Mouse (Mus musculus): Measurements from ENCODE around the gene Syt14.

The Syt14 gene

DNA sequence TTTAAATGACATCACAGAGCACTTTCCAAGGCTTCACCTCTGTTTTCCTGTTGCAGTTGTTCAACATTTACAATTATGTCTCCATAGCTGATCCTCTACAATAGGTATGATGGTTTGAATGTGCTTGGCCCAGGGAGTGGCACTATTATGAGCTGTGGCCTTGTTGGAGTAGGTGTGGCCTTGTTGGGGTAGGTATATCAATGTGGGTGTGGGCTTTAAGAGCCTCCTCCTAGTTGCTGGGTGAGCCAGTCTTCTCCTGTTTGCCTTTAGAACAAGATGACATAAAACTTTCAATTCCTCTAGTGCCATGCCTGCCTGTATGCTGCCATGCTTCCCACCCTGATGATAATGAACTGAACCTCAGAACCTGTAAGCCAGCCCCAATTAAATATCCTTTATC lies 42.1 kb downstream of the Syt14 start:
- DNase-seq (ENCODE audit: low read depth, low spot score), result no peak

DNA sequence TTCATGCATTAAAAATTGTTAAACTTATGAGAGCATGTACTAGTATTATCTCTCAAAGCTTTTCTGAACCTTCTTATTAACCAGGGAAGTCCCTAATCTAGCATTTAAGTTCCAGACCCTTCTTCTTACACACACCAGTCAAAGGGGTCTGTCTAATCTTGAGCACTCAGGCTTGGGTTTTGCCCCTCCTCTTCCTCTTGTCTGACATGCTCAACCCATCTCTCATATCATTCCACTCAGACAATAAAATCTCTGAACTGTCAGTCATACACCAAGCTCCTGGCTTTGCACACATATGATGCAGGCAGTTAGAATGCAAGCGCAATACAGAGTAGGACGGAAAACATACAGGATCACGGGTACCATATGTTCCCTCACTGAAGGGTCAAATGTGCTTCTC lies 48.4 kb downstream of the Syt14 start:
- DNase-seq (ENCODE audit: low read depth, low spot score), result no peak

DNA sequence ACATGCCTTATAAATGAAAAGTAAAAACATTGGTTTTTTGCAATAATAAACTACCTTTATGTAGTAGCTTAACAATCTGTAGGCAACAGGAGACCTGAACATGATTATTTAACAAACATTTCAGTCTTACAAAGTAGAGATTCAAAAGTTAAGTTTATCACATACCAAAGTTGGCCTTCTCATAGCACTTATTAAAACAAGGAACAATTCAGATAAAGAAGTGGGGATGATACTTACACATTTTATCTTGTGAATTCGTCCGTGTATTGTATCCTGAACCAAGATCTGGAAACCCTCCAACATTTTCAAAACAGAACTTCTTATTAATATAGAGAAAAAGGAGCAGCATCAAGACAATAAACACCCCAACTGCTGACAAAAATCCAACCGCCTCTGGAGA lies 49.1 kb downstream of the Syt14 start:
- no peak for DNase-seq (ENCODE audit: low read depth, low spot score)

DNA sequence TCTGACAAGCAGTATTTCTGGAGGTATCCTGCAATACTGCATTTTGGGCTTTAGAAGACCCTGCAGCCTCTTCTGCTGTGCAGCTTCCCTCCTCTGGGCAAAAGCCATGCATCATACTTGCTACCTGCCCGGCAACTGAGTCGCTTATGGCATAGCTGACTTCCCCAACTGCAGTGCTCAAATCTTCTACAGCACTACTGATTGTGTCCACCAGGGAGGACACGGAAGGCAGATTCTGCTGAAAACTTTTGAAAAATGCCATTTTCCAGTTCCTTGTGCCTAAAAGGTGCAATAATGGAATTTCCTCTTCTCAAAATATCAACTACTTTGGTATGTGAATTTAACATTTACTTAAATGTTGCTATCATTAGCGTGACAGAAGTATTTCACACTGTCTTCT lies 51.2 kb downstream of the Syt14 start:
- no peak for DNase-seq (ENCODE audit: low read depth, low spot score)

DNA sequence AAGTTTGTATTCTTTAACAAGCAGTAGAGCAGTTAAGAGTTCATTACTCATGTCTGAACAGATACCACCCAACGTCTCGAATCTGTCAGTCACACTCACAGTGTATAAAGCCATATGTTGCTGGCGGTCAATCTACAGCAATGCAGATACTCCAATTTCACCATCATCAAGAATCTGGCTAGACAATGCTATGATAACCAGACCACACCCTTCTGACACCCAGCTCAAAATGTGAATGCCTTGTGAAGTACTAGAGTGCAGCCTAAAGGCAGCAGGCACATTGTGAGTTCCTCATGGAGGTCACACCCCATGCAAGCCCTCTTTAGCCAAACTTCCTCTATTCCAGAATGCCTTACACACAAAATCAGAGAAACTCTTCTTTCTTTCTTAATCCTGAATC lies 53.9 kb downstream of the Syt14 start:
- no peak for DNase-seq (ENCODE audit: low read depth, low spot score)

DNA sequence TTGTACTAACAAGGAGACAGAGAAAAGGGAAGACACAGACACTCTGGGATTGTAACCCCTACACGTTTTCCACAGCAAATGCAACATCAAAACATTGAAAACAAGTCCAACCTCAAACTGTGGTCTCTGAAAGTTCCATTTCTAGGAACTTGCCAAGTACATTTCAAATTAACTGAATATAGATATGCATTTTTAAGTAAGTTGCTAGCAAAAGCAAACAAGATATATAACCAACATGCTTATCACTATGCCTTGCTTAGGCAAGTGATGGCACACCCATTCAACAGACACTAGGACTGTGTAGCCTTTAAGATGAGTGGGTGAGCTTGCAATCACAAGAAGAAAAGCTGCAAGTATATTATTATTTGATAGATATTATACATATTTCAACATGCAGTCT lies 54.5 kb downstream of the Syt14 start:
- no peak for DNase-seq (ENCODE audit: low read depth, low spot score)

DNA sequence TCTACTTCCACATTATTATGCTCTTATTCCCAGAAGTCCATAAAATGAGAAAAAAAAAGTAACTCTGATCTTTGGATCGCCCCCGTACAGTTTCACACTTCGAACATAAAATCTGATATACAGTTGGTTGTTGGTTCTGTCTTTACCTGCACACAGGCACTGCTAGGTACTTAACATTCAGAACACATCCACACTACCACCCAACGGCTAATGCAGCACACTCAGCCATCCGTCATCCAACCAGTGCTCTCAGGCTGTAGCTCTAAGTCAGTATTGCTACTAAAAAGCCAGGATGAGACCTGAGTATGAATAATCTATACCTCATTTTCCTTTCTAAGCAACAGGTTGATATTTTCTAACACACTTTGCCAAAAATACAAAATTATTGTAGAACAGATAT lies 73.3 kb downstream of the Syt14 start:
- DNase-seq (ENCODE audit: low read depth, low spot score), result no peak

DNA sequence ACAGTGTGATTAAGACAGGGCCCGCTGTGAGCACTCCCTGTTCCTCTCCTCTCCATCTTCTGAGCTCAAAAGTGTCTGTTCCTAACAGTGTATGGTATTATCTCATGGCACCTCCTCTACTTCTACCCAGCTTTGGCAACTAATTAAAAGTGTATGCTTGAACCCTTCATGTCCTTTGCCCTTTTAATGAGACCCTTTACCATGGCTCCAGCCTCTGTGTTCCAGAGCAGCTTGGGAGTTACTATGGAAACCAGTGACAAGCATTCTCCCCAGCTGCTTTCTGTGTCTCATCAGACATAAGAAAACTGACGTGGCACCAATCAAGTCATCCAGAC lies 87.8 kb downstream of the Syt14 start:
- no peak for DNase-seq (ENCODE audit: low read depth, low spot score)

DNA sequence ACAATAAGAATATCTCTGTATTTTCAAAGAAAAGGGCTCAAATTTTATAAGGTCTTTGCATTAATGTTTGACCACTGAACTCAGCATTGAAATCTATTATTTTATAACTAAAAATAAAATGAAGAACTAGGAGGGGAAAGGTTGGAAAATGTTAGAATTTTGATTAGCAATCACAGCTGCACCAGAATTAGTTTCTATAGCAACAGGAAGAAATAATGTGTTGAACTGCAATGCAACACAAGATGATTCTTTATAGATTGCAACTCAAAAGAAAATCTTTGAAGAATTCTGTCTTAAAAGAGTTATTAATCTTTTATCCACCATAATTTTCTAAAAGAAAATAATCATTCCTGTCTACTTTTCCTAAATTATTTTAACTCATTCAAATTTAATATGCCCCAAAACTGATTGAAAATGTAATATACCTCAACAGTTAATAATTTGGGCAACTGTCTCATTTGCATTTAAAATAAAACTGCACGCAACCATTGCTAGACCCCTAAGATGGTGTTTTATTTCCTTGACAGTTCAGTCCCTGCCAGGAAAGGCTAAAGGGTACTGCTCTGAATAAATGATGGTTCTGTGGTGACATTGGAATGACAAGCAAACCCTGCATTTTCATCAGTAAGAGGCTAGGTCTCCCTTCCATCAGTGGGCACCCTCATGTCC lies 88.3 kb downstream of the Syt14 start:
- no peak for DNase-seq (ENCODE audit: low read depth, low spot score)

DNA sequence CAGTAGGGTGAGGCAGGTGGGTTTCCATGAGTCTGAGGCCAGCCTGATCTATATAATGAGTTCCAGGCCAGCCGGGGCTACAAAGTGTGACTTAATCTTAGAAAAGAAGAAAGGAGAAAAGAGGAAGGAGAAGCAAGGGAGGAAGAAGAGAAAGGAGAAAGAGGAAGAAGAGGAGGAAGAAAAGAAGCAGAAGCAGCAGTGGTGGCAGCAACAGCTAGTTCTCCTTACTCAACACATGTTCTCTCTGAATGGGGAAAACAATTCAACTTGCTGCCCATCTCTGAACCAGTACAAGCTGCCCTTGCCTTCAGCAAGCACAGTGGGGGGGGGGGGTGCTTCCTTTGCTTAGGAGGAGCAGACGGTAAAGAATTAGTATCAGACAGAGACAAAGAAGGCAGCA lies 96.5 kb downstream of the Syt14 start:
- DNase-seq (ENCODE audit: low read depth, low spot score), result no peak

DNA sequence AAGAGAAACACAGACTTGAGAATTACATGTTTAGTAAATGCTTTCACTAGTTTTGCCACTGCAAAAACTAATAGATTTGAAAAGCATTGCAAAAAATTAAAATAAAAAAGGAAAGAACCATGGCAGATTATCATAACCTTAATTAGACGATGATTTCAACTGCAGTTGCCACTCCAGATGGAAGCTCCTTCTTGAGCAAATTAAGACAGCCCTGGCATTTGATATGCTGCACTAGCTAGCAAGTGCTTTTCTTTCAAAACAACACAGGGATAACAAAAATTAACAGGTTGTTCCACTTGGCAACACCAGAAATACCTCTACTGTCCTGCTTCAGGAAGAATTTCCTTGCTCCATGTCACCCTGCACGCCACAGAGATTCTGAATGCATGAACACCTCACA lies 97.6 kb downstream of the Syt14 start:
- DNase-seq (ENCODE audit: low read depth, low spot score), result no peak

DNA sequence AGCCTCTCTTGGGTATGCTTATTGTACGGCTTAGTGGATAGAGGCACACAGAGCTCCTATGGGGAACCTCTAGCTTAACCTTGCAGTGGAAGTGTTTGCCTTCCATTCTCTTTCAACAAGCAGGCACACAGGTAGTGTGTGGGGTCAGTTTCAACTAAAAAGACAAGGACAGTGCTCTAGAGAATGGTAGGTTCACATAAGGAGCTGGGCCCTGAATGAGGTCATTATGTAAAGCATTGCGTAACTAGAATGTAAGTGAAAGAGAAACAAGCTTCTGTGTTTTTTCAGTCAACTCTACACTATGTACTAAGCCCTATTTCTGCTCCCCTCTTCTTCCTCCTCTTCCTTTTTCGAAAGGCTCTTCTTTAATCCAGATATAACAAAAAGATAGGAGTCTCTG lies 103.8 kb downstream of the Syt14 start:
- DNase-seq (ENCODE audit: low read depth, low spot score), result no peak

DNA sequence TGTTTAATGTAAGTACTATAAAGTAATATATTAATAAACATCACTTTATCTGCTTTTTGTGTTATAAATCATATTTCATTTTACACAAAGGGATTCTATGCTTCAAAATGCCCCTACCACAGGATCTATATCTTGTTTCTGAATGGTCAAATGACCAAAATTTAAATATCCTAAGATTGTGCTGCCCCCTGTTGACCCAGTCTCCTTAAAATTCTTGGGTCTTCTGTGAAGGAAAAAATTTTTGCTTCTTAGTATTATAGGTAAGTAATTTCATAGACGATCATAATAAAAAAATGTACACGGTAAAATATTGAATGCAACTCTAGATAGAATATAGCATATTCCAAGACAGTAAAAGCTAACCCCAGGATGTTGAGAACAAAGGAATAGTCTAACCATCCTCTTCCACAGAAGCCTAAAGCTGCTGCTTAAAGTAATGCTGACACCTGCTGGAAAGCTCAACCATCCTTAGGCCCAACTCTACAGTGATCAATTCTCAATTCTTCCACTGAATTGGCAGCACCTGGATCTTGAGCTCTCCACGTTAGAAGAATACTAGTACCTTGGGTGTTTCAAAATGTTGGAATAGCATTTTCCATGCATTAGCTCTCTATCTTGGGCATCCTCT lies 123.4 kb downstream of the Syt14 start:
- no peak for DNase-seq (ENCODE audit: low read depth, low spot score)

DNA sequence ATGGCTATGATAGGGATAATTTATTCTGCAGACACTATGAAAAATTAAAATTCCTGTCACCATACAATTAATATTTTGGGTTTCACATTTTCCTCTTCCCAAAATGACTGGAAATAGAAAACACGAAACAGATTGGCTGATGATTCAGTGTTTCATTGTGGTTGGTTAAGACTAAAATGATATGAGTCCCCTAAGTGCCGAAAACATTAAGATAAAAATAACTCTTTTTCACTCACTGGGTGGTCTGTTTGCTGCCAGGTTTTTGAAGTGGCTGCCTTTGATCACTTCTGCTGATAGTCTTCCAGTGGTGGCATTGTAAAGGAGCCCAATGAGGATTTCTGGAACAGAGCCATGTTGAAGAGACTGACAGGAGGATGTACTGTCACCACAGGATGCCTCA lies 134.1 kb downstream of the Syt14 start:
- DNase-seq (ENCODE audit: low read depth, low spot score), result no peak

DNA sequence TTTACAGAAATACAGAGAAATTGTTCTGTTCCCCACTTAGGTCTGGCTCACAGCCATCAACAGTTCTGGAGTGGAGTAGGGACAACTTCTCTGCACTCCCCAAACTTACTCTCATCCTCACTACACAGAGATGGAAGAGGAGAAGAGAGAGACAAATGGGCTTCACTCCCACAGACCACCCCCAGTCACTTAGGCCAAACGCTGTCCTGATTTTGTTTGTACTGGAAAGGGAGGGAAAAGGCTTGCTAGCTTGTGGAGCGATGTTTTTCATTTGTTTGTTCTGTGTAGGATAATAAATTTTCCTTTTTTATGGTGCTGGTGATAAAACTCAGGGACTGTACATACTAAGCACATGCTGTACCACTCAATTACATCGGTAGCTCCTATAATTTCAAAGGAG lies 134.7 kb downstream of the Syt14 start:
- no peak for DNase-seq (ENCODE audit: low read depth, low spot score)

DNA sequence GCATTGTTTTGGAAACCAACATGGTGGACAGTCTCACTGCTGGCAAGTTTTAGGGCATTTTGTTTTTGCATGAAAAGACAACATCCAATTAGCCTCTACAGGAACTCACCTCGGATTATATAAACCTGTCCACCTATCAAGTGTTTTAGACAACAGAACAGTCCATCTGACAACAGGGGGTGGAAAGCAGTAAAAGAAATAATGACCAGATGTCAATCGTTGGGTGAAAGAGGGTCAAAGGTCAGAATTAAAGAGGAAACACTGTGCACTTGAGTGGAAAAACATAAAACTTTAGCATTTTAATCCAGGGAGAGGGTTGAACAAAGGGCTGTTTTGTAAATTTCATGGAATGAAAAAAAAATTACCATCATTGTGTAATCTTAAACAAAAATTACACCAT lies 136.8 kb downstream of the Syt14 start:
- DNase-seq (ENCODE audit: low read depth, low spot score), result no peak

DNA sequence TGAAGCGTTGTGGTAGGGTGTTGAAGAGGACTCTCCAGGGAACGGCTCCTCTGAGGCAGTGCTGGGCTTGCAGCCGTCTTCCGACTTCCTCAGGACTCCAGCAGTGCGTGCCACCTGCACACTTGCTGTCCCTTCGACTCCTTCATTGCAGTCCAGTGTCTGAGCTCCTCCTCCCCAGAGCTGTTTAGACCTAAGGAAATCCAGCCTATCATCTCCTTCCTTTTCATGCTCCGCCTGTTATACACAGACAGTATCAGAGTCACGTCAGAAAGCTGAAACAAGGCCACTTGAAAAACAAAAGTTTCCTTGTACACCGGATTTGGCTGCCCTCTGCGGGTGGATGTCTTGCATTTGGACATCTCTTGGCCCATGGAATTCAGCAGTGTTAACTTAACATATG lies 138.4 kb downstream of the Syt14 start:
- DNase-seq (ENCODE audit: low read depth, low spot score), result no peak

DNA sequence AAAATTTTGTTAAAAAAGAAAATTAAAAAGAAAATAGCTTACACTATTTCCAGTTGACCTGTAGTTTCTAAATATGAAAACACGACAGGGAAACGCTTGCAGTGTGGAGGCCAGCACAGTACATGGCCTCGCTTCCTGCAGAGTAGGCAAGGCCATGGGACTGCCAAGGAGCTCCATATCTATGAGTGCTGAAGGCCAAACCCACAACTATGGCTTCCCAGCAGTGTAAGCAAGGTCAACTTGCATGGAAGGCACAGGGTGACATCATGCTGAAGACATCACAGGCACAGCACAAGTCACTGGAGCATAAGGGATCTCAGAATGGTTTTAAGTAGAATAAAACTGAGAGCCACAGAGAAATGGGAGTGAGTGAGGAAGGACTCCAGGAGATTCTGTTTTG lies 139.5 kb downstream of the Syt14 start:
- no peak for DNase-seq (ENCODE audit: low read depth, low spot score)

DNA sequence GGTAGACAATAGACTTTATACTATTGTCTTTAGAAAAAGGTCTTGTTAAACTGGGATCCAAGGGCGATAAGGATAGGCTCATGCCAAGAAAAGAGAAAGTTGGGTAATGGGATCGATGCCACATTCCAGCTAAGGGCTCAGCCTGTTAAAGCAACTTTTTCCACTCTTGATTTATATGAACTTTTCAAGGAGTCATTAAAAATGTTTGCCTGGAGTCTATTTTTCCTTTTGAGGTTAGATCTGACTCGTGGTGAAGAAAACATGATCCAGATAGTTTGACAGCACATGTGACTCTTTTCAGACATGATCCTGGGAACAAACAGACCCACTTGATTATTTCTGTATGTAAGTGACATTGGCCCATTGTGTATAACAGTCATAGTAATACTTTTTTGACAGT lies 144.9 kb downstream of the Syt14 start:
- DNase-seq (ENCODE audit: low read depth, low spot score), result no peak

DNA sequence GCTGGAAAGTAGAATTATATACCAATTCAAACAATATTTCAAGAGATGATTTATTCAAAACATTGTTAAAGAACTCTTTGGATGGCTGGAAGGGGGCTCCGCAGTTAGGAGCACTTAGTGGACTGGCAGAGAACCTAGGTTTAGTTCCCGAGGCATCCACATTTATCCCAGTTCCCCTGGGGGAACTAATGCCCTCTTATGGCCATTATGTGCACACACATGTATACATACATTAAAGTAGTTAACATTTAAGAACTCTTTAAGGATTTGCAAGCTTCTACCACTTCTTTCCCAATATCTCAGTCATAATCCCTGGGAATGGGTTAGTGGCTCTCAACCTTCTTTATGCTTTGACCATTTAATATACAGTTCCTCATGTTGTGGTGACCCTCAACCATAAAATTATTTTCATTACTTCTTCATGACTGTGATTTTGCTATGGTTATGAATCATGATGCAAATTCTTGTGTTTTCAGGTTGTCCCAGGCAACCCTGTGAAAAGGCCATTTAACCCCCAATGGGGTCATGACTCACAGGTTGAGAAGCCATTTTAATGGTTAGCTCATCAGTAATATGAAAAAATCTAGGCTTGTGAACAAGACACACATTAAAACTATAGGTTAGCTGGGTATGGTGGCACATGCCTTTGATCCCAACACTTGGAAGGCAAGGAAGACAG lies 152.8 kb downstream of the Syt14 start:
- no peak for DNase-seq (ENCODE audit: low read depth, low spot score)

DNA sequence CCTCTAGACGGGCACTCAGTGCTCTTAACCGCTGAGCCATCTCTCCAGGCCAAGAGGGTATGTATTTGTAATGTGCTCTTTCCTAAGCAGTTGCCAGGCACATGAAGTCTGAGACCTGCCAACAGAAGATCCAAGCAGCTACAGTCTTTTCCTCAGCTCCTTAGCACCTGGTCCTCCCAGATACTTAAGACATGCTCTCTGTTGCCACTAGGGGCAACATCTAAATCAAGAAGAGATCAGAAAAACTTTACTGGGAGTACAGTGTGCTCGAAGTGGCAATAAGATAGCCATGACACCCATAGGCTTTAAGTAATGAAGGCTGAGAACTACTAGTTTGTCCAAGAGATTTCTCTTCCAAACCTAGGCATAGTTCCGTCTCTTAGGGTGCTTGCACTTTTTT lies 155.4 kb downstream of the Syt14 start:
- DNase-seq (ENCODE audit: low read depth, low spot score), result no peak

DNA sequence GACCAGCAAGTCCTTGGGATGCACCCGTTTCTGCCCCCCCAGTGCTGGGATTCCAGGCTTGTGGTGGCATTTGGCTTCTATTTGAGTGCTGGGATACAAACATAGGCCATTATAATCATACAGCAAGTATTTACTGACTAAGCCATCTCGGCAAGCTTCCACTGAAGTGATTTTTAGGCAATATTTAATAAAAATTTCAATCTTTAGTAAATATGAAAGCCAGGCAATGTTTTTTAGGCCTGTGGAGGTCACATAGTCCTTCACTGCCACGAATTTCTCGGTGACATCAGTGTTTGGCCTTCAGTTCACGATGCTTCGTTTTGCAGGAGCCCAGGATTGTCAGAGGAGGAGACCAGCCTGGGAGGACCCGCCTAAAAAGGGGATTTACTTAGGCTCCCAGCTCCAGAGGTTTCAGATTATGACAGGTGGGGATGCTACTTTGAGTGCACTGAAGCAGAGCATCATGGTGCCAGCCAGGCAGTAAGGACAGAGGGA lies 156.4 kb downstream of the Syt14 start:
- no peak for DNase-seq (ENCODE audit: low read depth, low spot score)

DNA sequence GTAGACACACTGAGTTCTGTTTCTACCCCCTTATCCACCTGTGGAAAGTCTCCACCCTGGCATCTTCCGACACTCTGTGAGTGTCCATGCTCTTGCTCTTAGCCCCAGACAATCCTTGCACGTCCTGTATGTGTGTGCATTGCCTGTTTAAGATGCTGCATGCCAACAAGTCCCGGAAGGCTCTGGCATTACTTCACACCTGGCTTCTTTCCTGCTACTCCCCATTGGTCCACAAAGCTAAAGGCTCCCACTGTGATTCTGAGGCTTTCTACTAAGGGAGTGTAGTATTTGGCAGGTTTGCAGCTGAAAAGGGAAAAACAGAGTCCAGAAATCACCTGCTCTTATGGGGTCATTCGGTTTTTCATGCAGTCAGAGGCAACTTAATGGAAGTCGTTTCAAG lies 162.7 kb downstream of the Syt14 start:
- no peak for DNase-seq (ENCODE audit: low read depth, low spot score)

All from CD4-positive helper T cell, adult 2 months (primary cell).